Mouse (Mus musculus) olfactory bulb, adult 2 months (tissue): ENCODE results near the gene Rasal2.

Source experiments
- CTCF ChIP-seq: fragments of 200-500 bp; IDR thresholded peaks from 2 replicates; pipeline ENCODE4 v1.5.1; 2012; ENCODE audit warnings: low read depth, mild to moderate bottlenecking, low read length, moderate library complexity; ENCODE audit not compliant: insufficient read depth
- POLR2A ChIP-seq: fragments of 200-500 bp; IDR thresholded peaks from 2 replicates; pipeline ENCODE4 v1.6.1; 2012; ENCODE audit warnings: mild to moderate bottlenecking, low read depth, low read length, moderate library complexity; ENCODE audit not compliant: insufficient read depth

DNA sequence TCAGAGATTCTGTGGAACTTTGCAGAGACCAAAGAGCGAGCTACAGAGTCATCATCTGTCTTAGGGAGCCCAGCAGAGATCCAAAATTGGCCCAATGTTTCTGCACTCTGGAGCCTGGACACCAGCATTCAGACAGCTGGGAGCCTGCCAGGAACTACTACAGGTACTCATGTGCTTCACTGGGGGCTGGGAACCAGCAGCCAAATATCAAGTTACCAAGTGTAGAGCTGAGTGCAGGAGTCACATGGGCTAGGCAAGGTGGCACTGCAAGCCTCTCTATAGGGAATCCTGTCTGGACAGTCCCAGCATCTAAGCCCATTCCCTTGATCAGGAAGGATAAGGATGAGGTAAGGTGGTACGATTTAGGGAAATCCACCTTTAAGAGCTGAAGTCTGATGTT is 284.2 kb downstream of the Rasal2 start:
- TF ChIP-seq CTCF = no peak
- no peak for TF ChIP-seq POLR2A
